Mouse (Mus musculus): ENCODE results near the gene Col28a1.

- no peak for TF ChIP-seq GATA1 (IDR thresholded peaks at IDR 0.05; ENCODE audit: low read depth, low read length)
- no peak for TF ChIP-seq TCF12 (IDR thresholded peaks at IDR 0.05; ENCODE audit: low read depth, low read length)
- TF ChIP-seq USF2 (IDR thresholded peaks at IDR 0.05; ENCODE audit: borderline replicate concordance in 1 of 2, insufficient read depth in 1 of 2, low read depth in 1 of 2, low read length in 2 of 2), result no peak
- no peak for TF ChIP-seq GABPA (IDR thresholded peaks at IDR 0.05; ENCODE audit: low read depth, low read length)
- TF ChIP-seq CTCF (IDR thresholded peaks at IDR 0.05 in 2 of 3, conservative IDR thresholded peaks at IDR 0.05 in 1 of 3; ENCODE audit: control insufficient read depth in 1 of 3, insufficient read depth in 1 of 3, low read depth in 2 of 3, low read length in 3 of 3, poor library complexity in 1 of 3, severe bottlenecking in 1 of 3), result no peak
- TF ChIP-seq RAD21 (IDR thresholded peaks at IDR 0.05; ENCODE audit: low read depth, low read length), result no peak
- TF ChIP-seq POLR2A (IDR thresholded peaks at IDR 0.05; ENCODE audit: control insufficient read depth in 1 of 2, insufficient read depth in 1 of 2, low read depth in 1 of 2, low read length in 2 of 2, poor library complexity in 1 of 2), result no peak
- no peak for TF ChIP-seq KAT2A (conservative IDR thresholded peaks at IDR 0.05; ENCODE audit: low read depth, low read length)
- no peak for TF ChIP-seq ELF1 (IDR thresholded peaks at IDR 0.05; ENCODE audit: low read depth, low read length)
- TF ChIP-seq EP300 (IDR thresholded peaks at IDR 0.05; ENCODE audit: low read depth in 1 of 2, low read length in 2 of 2), result no peak
- TF ChIP-seq BHLHE40 (IDR thresholded peaks at IDR 0.05; ENCODE audit: borderline replicate concordance, low read depth, low read length), result no peak
- no peak for TF ChIP-seq POLR2AphosphoS5 (IDR thresholded peaks at IDR 0.05; ENCODE audit: borderline replicate concordance, low read depth, low read length)
- TF ChIP-seq USF1 (IDR thresholded peaks at IDR 0.05; ENCODE audit: low read depth, low read length), result no peak
- TF ChIP-seq MAZ (IDR thresholded peaks at IDR 0.05; ENCODE audit: low read depth, low read length), result no peak
Measured at GRCm38 (mm10) chr6:8126545-8126944, 65.9 kb downstream of the Col28a1 start.

Data from MEL (cell line).